Mouse (Mus musculus) stomach, embryonic 16.5 days (tissue): ENCODE data around the gene Pdik1l. TPM values are rescaled to one million over a fixed set of nuclear protein-coding genes. Genes with fewer than 3 reads are reported as not detected.

ENCODE experiments used
- ATAC-seq: fragments of 200-750 bp; cut with Nextera tagmentation; 2 replicates; pipeline ENCODE4 v1.8.0; 2017; ENCODE audit warnings: moderate number of reproducible peaks, moderate TSS enrichment; ENCODE audit not compliant: insufficient read depth, low FRiP score
- H3K27ac ChIP-seq: fragments of 300-500 bp; sonication (generic); 2 replicates; pipeline ENCODE4 v1.5.1; 2014; ENCODE audit warnings: low read length
- H3K27me3 ChIP-seq: fragments of 300-500 bp; sonication (generic); 2 replicates; pipeline ENCODE4 v1.6.1; 2014; ENCODE audit warnings: low read length, control low read depth, mixed read lengths; ENCODE audit not compliant: control insufficient read depth, insufficient read depth
- H3K36me3 ChIP-seq: fragments of 300-500 bp; sonication (generic); 2 replicates; pipeline ENCODE4 v1.6.1; 2014; ENCODE audit warnings: low read length; ENCODE audit not compliant: control insufficient read depth, insufficient read depth
- H3K4me1 ChIP-seq: fragments of 300-500 bp; sonication (generic); 2 replicates; pipeline ENCODE4 v1.6.1; 2014; ENCODE audit warnings: low read length, control low read depth, mixed read lengths; ENCODE audit not compliant: control insufficient read depth, insufficient read depth
- H3K4me2 ChIP-seq: fragments of 300-500 bp; sonication (generic); 2 replicates; pipeline ENCODE4 v1.6.1; 2014; ENCODE audit warnings: low read depth, low read length, mixed read lengths
- H3K4me3 ChIP-seq: fragments of 300-500 bp; sonication (generic); replicated peaks from 2 replicates; pipeline ENCODE4 v1.5.1; 2014; ENCODE audit warnings: mild to moderate bottlenecking, low read length
- H3K9ac ChIP-seq: fragments of 300-500 bp; sonication (generic); 2 replicates; pipeline ENCODE4 v1.6.1; 2014; ENCODE audit warnings: low read length
- H3K9me3 ChIP-seq: fragments of 300-500 bp; sonication (generic); replicated peaks from 2 replicates; pipeline ENCODE4 v1.6.1; 2016; ENCODE audit warnings: low read length, control low read depth; ENCODE audit not compliant: control insufficient read depth
- whole genome bisulfite sequencing: fragments of 180-500 bp; shearing (Covaris S2); extraction: QIAGEN DNeasy Blood & Tissue Kit; methylation state at CpG from one replicate; pipeline ENCODE4 v1.1.7; 2014; 5-methylcytosine and 5-hydroxymethylcytosine counted together
- polyA plus RNA-seq: library from polyadenylated mRNA; unstranded; fragments of >200 nt; fragmentation: Nextera tagmentation; extraction: Ambion mirVana; gene quantifications from 2 replicates; pipeline ENCODE4 v1.2.1, GENCODE M21; 2015

The Pdik1l gene
- polyA plus RNA-seq, 1 experiment from 2014 or later, result 17.7 TPM

DNA sequence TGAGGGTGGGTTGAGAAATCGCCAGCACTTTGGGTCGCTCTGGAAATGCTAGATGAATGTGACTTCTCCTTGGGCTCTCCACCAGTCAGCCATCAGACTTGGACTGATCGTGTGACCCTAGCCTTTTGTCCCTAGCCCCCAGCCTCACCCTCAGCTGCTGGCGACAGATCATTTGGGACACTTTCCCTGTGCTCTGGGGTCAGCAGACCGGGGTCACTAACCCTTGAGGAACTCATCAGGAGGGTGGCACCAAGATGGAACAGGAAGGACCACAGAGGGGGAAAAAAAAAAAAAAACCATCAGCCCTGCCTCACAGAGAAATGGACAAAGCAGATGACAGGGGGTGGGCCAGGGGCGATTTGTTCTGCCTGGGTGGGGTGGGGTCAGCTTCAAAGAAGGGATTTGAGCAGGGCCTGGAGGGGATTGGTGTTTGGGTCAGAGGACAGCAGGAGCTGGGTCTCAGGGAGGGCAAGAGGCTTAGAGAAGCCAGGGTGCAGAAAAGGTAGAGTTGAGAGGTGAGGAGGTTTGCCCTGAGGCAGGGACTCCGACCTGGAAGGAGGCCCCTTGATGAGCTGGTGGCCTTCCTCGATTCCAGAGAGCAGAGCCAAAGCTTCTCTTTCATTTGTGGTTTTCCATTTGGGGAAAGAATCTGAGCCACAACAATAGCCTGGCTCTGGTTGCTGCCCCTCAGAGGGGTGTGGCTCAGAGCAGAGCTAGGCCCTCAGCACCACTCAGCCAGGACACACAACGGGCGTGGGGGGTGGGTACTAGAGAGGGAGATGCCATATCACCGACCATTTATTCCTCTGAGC is 30.3 kb downstream of the Pdik1l start:
- Histone ChIP-seq H3K9me3 (no peaks in the 10 kb centered on the region), H3K27ac (no peak overlapping the region)

DNA sequence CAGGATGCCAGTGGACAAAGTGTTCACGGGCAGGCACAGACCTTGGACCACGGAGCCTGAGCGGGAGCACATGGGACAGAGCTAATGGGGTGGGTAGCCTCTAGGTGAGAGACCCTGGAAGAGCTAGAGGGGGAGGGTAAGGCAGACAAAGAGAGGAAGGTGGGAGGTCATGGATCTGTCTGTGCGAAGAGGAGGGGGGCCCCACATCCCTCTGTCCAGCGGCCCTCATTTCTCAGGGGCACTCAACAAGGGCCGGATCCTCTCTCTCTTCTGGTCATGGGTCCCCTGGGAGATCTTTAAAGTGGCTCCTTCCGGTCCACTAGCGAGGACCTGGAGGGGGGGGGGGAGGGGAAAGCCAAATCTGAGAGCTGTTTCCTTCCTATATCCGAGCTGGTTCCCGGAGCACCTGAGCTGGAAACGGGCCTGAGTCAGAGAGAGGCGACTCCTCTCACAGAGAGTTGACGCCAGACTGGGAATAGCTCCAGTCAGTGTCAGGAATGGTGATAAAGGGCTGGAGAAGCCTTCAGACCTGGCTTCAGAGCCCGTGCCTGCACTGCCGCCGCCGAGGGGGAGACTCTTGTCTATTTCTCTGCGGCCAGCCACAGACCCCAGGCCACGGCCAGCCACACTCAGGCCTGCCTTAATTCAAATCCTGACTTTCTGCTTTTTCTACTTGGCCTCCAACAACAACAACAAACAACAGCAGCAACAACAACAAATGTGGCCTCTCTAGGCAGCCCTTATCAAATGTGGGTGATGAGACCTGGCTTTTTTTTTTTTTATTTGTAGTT is 31.1 kb downstream of the Pdik1l start:
- no peak overlapping the region for H3K4me3 ChIP-seq
- 28% methylated on average over 18 of the region's 19 CpGs for WGBS
- peak overlapping the region; percentile 2; the same call in 1 of the 2 replicates for H3K9ac ChIP-seq
- H3K36me3 ChIP-seq, result no peaks in the 10 kb centered on the region
- H3K4me2 ChIP-seq, result no peak overlapping the region
- H3K27me3 ChIP-seq, result peaks cover 18% of the 10 kb centered on the region
- H3K4me1 ChIP-seq, result peaks cover 19% of the 10 kb centered on the region
- ATAC-seq, result peak; percentile 39
- no peaks in the 10 kb centered on the region for H3K9me3 ChIP-seq
- peak overlapping the region; percentile 4; the same call in 1 of the 2 replicates for H3K27ac ChIP-seq

More for the DNA sequence above, 30.3 kb downstream of the Pdik1l start:
- Histone ChIP-seq H3K9ac (no peak overlapping the region), H3K4me3 (no peak overlapping the region), H3K27me3 (peaks cover 10% of the 10 kb centered on the region), H3K4me1 (peaks cover 11% of the 10 kb centered on the region), H3K36me3 (no peaks in the 10 kb centered on the region), H3K4me2 (no peak overlapping the region)
- no peak for ATAC-seq
- WGBS, result 32% methylated on average over 11 of the region's 11 CpGs

DNA sequence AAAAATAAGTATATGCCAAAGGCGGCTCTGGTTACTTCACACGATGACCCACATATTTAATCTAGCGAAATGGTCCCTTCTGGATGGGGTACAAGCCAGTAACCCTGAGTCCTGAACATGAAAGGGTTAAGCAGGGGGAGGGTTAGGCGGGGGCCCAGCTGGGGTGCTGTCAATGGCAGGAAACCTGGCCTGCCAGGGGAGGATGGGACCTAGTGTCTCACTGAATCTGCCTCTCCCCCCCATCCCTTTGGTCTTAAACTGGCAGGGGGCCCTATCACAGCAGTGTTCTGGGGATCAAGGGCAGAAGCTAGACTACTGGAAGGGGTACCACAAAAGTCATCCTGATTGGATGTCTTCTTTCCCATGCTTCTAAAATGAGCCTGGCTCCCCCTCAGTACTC is 31.8 kb downstream of the Pdik1l start:
- Histone ChIP-seq H3K27ac (no peak overlapping the region; the same call in 1 of the 2 replicates), H3K9me3 (no peaks in the 10 kb centered on the region), H3K4me1 (peaks cover 26% of the 10 kb centered on the region), H3K4me2 (no peak overlapping the region), H3K9ac (no peak overlapping the region), H3K36me3 (no peaks in the 10 kb centered on the region), H3K27me3 (peaks cover 26% of the 10 kb centered on the region), H3K4me3 (no peak overlapping the region)
- no peak for ATAC-seq
- 43% methylated on average over 4 of the region's 4 CpGs for WGBS

DNA sequence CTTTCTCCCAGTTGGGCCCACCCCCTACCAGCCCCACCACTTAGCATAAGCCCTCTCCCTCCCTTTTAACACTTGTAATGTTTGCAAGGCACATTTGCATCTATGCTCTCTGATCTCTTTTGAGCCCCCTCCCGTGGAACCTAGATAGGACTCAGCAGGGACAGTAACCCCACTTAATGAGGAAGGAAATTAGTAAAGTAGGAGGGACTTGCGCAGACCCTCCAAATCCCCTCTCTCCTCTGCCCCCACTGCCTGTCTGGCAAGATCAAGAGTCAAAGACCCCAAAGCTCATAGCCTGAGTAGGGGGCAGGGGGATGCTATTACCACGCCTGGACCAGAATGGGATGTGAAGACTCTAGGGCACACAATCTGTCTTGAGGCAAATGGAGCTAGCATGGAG is 32.9 kb downstream of the Pdik1l start:
- no peaks in the 10 kb centered on the region for H3K36me3 ChIP-seq
- ATAC-seq, result no peak
- no peak overlapping the region for H3K4me3 ChIP-seq
- no peaks in the 10 kb centered on the region for H3K9me3 ChIP-seq
- H3K27ac ChIP-seq, result no peak overlapping the region
- 45% methylated on average over 3 of the region's 3 CpGs for WGBS
- peaks cover 29% of the 10 kb centered on the region for H3K4me1 ChIP-seq
- H3K4me2 ChIP-seq, result no peak overlapping the region
- peaks cover 36% of the 10 kb centered on the region for H3K27me3 ChIP-seq
- H3K9ac ChIP-seq, result no peak overlapping the region

DNA sequence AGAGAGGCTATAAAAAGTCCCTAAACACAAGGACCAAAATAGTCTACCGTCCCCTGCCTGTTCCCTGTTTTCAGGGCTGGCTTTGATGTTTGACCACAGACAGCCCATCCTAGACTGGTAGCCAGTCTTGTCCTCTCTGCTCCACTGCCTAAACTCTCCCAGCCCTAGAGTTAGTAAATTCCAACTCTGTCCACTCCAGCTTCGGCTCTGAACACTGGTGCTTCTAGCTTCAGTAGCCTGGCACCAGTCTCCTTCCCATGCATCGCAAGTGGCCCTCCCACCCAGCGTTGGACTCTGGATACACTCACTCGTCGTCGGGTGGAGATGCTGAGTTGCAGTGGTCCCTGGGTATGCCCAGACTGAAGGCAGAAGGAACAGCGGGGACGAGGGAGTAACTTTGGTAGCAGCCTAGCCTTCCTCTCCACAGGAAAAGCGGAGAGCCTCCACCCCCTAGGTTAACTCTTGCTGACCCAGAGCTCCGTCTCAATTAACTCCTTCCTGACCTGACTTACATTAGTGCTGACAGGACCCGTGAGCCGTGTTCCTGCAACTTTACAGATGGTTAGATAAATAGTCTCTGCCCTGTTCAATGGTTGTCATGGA is 33.9 kb downstream of the Pdik1l start, which contains the start of gene Grrp1:
TSS of gene Grrp1 (minus strand) at position 385 of the 603 bp plus-strand sequence.
- ATAC-seq, result no peak
- H3K9me3 ChIP-seq, result no peaks in the 10 kb centered on the region
- no peak within 1 kb of the TSS for H3K27ac ChIP-seq
- WGBS, result 2% methylated on average over 13 of the region's 13 CpGs
- peak within 1 kb of the TSS; percentile 99 for H3K4me2 ChIP-seq
- peak within 1 kb of the TSS; percentile 55 for H3K9ac ChIP-seq
- peaks cover 44% of the 10 kb centered on the region for H3K27me3 ChIP-seq
- H3K4me1 ChIP-seq, result peaks cover 30% of the 10 kb centered on the region
- H3K36me3 ChIP-seq, result no peaks in the 10 kb centered on the region
- H3K4me3 ChIP-seq, result peak within 1 kb of the TSS; percentile 55

DNA sequence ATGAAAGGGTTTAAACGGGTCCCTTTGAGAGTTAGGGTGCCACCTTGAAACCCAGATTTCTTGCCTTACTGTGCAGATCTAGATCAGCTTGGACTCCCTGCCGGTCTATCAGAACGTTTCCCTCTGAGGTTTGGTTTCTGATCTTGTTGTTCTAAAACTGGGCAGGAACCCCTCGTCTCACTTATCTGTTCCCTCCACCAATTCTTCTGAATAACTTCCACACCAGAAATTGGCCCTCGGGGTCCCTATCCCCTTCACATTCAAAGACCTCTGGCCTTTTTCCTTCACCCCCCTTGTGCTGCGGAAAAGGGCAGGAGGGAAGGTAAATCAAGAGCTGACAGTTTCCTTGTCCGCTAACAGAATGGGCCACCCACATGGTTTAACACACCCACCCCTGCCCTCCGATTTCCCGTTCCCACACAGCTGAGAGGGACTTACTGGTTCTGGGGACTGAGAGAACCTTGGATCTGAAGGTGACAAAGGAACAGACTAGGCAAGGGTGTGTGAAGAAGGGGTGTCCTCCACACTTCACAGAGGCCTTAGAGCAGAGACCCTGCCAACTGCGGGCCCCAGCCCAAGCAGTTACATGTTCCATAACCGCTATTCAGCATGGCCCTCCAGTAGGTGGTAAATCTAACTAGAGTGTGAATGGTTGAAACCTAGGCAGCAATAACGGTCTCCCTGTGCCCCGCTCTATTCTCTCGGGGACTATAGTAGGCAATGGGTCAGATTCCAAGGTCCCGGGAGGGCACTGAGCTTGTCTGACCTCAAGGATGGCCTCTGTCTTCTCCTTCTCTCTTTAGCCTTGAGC is 34.6 kb downstream of the Pdik1l start:
- H3K36me3 ChIP-seq, result no peaks in the 10 kb centered on the region
- peaks cover 51% of the 10 kb centered on the region for H3K27me3 ChIP-seq
- peaks cover 30% of the 10 kb centered on the region for H3K4me1 ChIP-seq
- H3K4me2 ChIP-seq, result peak overlapping the region; percentile 99
- no peak overlapping the region for H3K27ac ChIP-seq
- no peak for ATAC-seq
- WGBS, result 30% methylated on average over 15 of the region's 15 CpGs
- peak overlapping the region; percentile 55 for H3K4me3 ChIP-seq
- H3K9me3 ChIP-seq, result no peaks in the 10 kb centered on the region
- H3K9ac ChIP-seq, result peak overlapping the region; percentile 55

DNA sequence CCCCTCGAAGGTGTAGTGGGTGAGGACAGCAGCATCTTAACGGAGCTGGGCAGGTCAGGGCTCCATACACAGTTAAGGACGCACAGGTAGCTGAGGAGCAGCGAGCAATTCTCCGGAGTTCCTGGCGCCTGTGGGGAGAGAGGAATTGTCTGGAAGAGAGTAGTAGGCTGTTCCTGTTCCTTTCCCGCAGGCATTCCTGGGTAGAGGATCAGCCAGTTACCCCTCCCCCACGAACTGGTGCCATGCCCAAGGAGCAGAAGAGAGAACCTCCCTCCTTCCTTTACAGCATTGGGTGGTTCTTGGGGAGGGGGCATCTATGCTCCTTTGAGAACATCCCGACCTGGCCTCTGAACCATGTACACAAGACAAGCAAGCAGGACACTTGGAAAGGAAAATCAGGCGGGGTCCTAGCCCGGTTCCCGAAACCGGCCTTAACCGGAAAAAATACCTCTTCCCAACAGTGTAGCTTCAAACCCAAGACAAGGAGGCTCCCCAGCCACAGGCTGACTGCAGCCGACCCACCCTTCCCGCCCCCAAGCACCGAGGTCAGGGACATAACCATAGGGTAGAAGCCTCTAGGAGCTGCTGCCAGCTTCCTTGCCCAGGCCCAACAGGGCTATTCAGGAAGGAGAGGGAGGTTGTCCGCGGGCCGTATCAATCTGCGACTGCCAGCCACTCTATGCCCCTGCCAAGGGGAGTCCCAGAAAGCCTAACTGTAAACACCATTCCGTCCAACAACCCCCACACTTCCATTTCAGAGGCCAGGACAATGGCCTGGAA is 35.4 kb downstream of the Pdik1l start:
- Histone ChIP-seq H3K9me3 (no peaks in the 10 kb centered on the region), H3K27me3 (peaks cover 54% of the 10 kb centered on the region), H3K9ac (peak overlapping the region; percentile 71), H3K4me1 (peaks cover 30% of the 10 kb centered on the region), H3K4me3 (peak overlapping the region; percentile 55), H3K4me2 (peak overlapping the region; percentile 99), H3K36me3 (no peaks in the 10 kb centered on the region), H3K27ac (no peak overlapping the region)
- 24% methylated on average over 22 of the region's 22 CpGs for WGBS
- no peak for ATAC-seq
